ENCODE assay signal across 22 mouse cellular contexts in genomic region chr4:133112175-133112838, GRCm38 (mm10). TPM values are rescaled to one million over a fixed set of nuclear protein-coding genes. Genes with fewer than 3 reads are reported as not detected.
DNase-seq lines count a peak whose midpoint lies in the region; ATAC-seq and TF ChIP-seq lines count a peak whose summit lies in the region.
"Had no signal": no experiment of that assay in that cellular context is flagged by ENCODE, and none has a peak within 500 bp of the region (broad histone marks: within the 10 kb centered on the region; RNA-seq: fewer than 3 reads in every experiment).

No protein-coding gene starts in this region.

- no peaks in the 10 kb centered on the region for H3K36me3 ChIP-seq in midbrain, embryonic 11.5 days (ENCODE audit: control insufficient read depth, insufficient read depth, low read length)
- H3K36me3 ChIP-seq in midbrain, embryonic 16.5 days (ENCODE audit: control insufficient read depth, insufficient read depth, low read length): no peaks in the 10 kb centered on the region
- H3K36me3 ChIP-seq in embryonic facial prominence, embryonic 14.5 days (ENCODE audit: control insufficient read depth, insufficient read depth, low read length): no peaks in the 10 kb centered on the region
- H3K36me3 ChIP-seq in myocyte (ENCODE audit: control insufficient read depth, insufficient read depth): no peaks in the 10 kb centered on the region
- H3K36me3 ChIP-seq: midbrain, embryonic 15.5 days; stomach, embryonic 15.5 days had no signal

- WGBS in midbrain, embryonic 11.5 days: 81% methylated on average over 13 of the region's 13 CpGs
- 76% methylated on average over 13 of the region's 13 CpGs for WGBS in midbrain, embryonic 16.5 days
- 24% methylated on average over 13 of the region's 13 CpGs for WGBS in embryonic facial prominence, embryonic 14.5 days

- H3K9ac ChIP-seq in midbrain, embryonic 11.5 days (ENCODE audit: low read length): no peak overlapping the region
- H3K9ac ChIP-seq in midbrain, embryonic 16.5 days (ENCODE audit: low read depth, low read length): no peak overlapping the region
- no peak overlapping the region for H3K9ac ChIP-seq in embryonic facial prominence, embryonic 14.5 days (ENCODE audit: low read depth, low read length)
- H3K9ac ChIP-seq: midbrain, embryonic 15.5 days; stomach, embryonic 15.5 days had no signal

- TF ChIP-seq CTCF in gastrocnemius, adult 2 months (IDR thresholded peaks at IDR 0.05): no peak

- intact Hi-C loops in gastrocnemius, adult 2 months (cut with DNase I): no loop called here
- intact Hi-C loops in gastrocnemius, postnatal 36 days (cut with DNase I): no loop called here

- no peaks in the 10 kb centered on the region for H3K27me3 ChIP-seq in midbrain, embryonic 11.5 days (ENCODE audit: control insufficient read depth, insufficient read depth, low read length)
- H3K27me3 ChIP-seq in midbrain, embryonic 16.5 days (ENCODE audit: control insufficient read depth, insufficient read depth, low read depth, low read length): no peaks in the 10 kb centered on the region
- no peaks in the 10 kb centered on the region for H3K27me3 ChIP-seq in embryonic facial prominence, embryonic 14.5 days (replicated peaks; ENCODE audit: control insufficient read depth, insufficient read depth, low read length)
- H3K27me3 ChIP-seq in myocyte (ENCODE audit: control insufficient read depth, insufficient read depth, insufficient read length): no peaks in the 10 kb centered on the region
- H3K27me3 ChIP-seq: midbrain, embryonic 15.5 days; stomach, embryonic 15.5 days had no signal

- no peak for TF ChIP-seq POLR2A in myocyte (IDR thresholded peaks at IDR 0.05; ENCODE audit: insufficient read length, low read depth)

- DNase-seq in gastrocnemius, adult 2 months: no peak
- no peak for DNase-seq in gastrocnemius, postnatal 36 days
- DNase-seq in midbrain, embryonic 11.5 days (ENCODE audit: low spot score, missing footprints): peak; percentile 80
- DNase-seq in embryonic facial prominence, embryonic 14.5 days (ENCODE audit: low spot score): peak; percentile 76
- no peak for DNase-seq in neural tube, embryonic 10.5 days (ENCODE audit: extremely low spot score, low spot score)
- no peak for DNase-seq in adrenal gland, adult 18-20 months (ENCODE audit: low spot score in 2 of 2)
- DNase-seq: cerebellum, postnatal 25 days; gastrocnemius, postnatal 25 days; kidney, adult 11 months; kidney, postnatal 25 days; layer of hippocampus, adult 9-11 months; lung, adult 2 months; right cerebral cortex, adult 18-20 months; spleen, adult 18-20 months; thymus, postnatal 14 days had no signal

- H3ac ChIP-seq in myocyte (ENCODE audit: control insufficient read depth, insufficient read length): no peak overlapping the region

- H3K4me2 ChIP-seq in midbrain, embryonic 11.5 days: no peak overlapping the region
- no peak overlapping the region for H3K4me2 ChIP-seq in midbrain, embryonic 16.5 days (ENCODE audit: low read length)
- no peak overlapping the region for H3K4me2 ChIP-seq in embryonic facial prominence, embryonic 14.5 days (ENCODE audit: low read depth, low read length)
- H3K4me2 ChIP-seq in myocyte (ENCODE audit: low read depth): peak overlapping the region; percentile 54
- H3K4me2 ChIP-seq: heart, embryonic 11.5 days; liver, embryonic 11.5 days; midbrain, embryonic 15.5 days; stomach, embryonic 15.5 days had no signal

- no peak overlapping the region for H3K4me3 ChIP-seq in gastrocnemius, adult 2 months
- no peak overlapping the region for H3K4me3 ChIP-seq in midbrain, embryonic 11.5 days (ENCODE audit: low read depth, low read length)
- no peak overlapping the region for H3K4me3 ChIP-seq in midbrain, embryonic 16.5 days (ENCODE audit: low read depth, low read length)
- no peak overlapping the region for H3K4me3 ChIP-seq in embryonic facial prominence, embryonic 14.5 days (ENCODE audit: low read depth, low read length)
- H3K4me3 ChIP-seq in myocyte: no peak overlapping the region
- H3K4me3 ChIP-seq: midbrain, embryonic 15.5 days; stomach, embryonic 15.5 days had no signal

- H3K9me3 ChIP-seq in midbrain, embryonic 11.5 days (ENCODE audit: control insufficient read depth, low read length): no peaks in the 10 kb centered on the region
- no peaks in the 10 kb centered on the region for H3K9me3 ChIP-seq in midbrain, embryonic 16.5 days (replicated peaks; ENCODE audit: control insufficient read depth, low read length, poor library complexity, severe bottlenecking)
- no peaks in the 10 kb centered on the region for H3K9me3 ChIP-seq in embryonic facial prominence, embryonic 14.5 days (ENCODE audit: control insufficient read depth, low read length)
- H3K9me3 ChIP-seq: midbrain, embryonic 15.5 days; stomach, embryonic 15.5 days had no signal

- no peaks in the 10 kb centered on the region for H3K79me2 ChIP-seq in myocyte (ENCODE audit: control insufficient read depth, insufficient read depth)

- peaks cover 1% of the 10 kb centered on the region; the same call in 1 of the 2 replicates for H3K4me1 ChIP-seq in midbrain, embryonic 11.5 days (ENCODE audit: control insufficient read depth, insufficient read depth, low read length)
- H3K4me1 ChIP-seq in midbrain, embryonic 16.5 days (ENCODE audit: control insufficient read depth, insufficient read depth, low read length): peaks cover 6% of the 10 kb centered on the region
- peaks cover 37% of the 10 kb centered on the region for H3K4me1 ChIP-seq in embryonic facial prominence, embryonic 14.5 days (ENCODE audit: control insufficient read depth, insufficient read depth, low read length)

- peak overlapping the region; percentile 2 for H3K27ac ChIP-seq in gastrocnemius, adult 2 months
- H3K27ac ChIP-seq in midbrain, embryonic 11.5 days (ENCODE audit: low read depth, low read length): no peak overlapping the region
- H3K27ac ChIP-seq in midbrain, embryonic 16.5 days (ENCODE audit: low read length): no peak overlapping the region
- 0 out of 2 replicates have a peak overlapping the region, but pooled peaks have one; percentile 39 for H3K27ac ChIP-seq in embryonic facial prominence, embryonic 14.5 days (replicated peaks; ENCODE audit: low read depth, low read length)
- H3K27ac ChIP-seq: hindbrain, postnatal 0 days; midbrain, embryonic 15.5 days had no signal

- no peak for ATAC-seq in midbrain, embryonic 11.5 days (ENCODE audit: low FRiP score)
- no peak for ATAC-seq in midbrain, embryonic 16.5 days
- peak; percentile 53 for ATAC-seq in embryonic facial prominence, embryonic 14.5 days (ENCODE audit: low read depth)
- ATAC-seq: hindbrain, postnatal 0 days; midbrain, embryonic 15.5 days had no signal

TF ChIP-seq in myocyte, 11 proteins besides CTCF, POLR2A, EP300 and RAD21:
- TF ChIP-seq USF1 (IDR thresholded peaks at IDR 0.05; ENCODE audit: low read depth) (no peak), SRF (IDR thresholded peaks at IDR 0.05; ENCODE audit: control insufficient read depth, insufficient read length, low read depth) (no peak), TCF3 (IDR thresholded peaks at IDR 0.05; ENCODE audit: insufficient read length, low read depth) (peak; percentile 72), REST (IDR thresholded peaks at IDR 0.05; ENCODE audit: insufficient read depth, insufficient read length) (no peak), MYOG (IDR thresholded peaks at IDR 0.05; ENCODE audit: control insufficient read depth in 1 of 3, insufficient read depth in 1 of 3, insufficient read length in 2 of 3, low read depth in 2 of 3) (peak in 2 of 3 experiments; percentile 83 to 94), TCF12 (IDR thresholded peaks at IDR 0.05; ENCODE audit: insufficient read depth, poor library complexity, severe bottlenecking) (peak; percentile 75), E2F4 (IDR thresholded peaks at IDR 0.05; ENCODE audit: insufficient read depth) (no peak), MYOD1 (IDR thresholded peaks at IDR 0.05; ENCODE audit: control insufficient read depth in 1 of 3, insufficient read length in 2 of 3, low read depth in 2 of 3) (peak; percentile 36 to 95 (median 89)), MAX (IDR thresholded peaks at IDR 0.05; ENCODE audit: low read depth) (no peak), CEBPB (IDR thresholded peaks at IDR 0.05; ENCODE audit: insufficient read depth, poor library complexity, severe bottlenecking) (peak; percentile 71), POLR2AphosphoS2 (IDR thresholded peaks at IDR 0.05; ENCODE audit: insufficient read length, low read depth) (no peak)

RNA-seq across cellular contexts. Expression of gene Wasf2, which starts 18.0 kb away (rescaled TPM):
- total RNA-seq in gastrocnemius, adult 2 months (2021): 10 to 100 TPM; 34.9 to 35.6 TPM
- total RNA-seq in gastrocnemius, postnatal 36 days (2021): 10 to 100 TPM; 31.1 to 31.8 TPM
- polyA plus RNA-seq in midbrain, embryonic 11.5 days (2014; fragmentation: Nextera tagmentation; extraction: Ambion mirVana): 38.3 and 40.1 TPM in 2 replicates
- 20.1 and 27.1 TPM in 2 replicates for polyA plus RNA-seq in midbrain, embryonic 16.5 days (2015; fragmentation: Nextera tagmentation; extraction: Ambion mirVana)
- polyA plus RNA-seq in embryonic facial prominence, embryonic 14.5 days (2014; fragmentation: Nextera tagmentation; extraction: Ambion mirVana): 83.4 and 92.4 TPM in 2 replicates
- polyA plus RNA-seq in myocyte (2012; fragmentation: generic; extraction: Trizol): 62.0 TPM
- 100 to 1,000 TPM in 1 of 2 experiments, 10 to 100 TPM in 1; 97.5 to 102 TPM for total RNA-seq in adrenal gland, adult 18-20 months (2021)

Comparison
In these comparisons a context has a peak if more than half of its experiments do, and no peak if none do; other contexts are left out.
1. DNase-seq: peak in midbrain, embryonic 11.5 days (single experiment) and embryonic facial prominence, embryonic 14.5 days (single experiment); none in gastrocnemius, adult 2 months (single experiment), gastrocnemius, postnatal 36 days (0 of 2), neural tube, embryonic 10.5 days (single experiment) and adrenal gland, adult 18-20 months (0 of 2).
2. H3K27ac ChIP-seq: peak in gastrocnemius, adult 2 months (single experiment) and embryonic facial prominence, embryonic 14.5 days (single experiment); none in midbrain, embryonic 11.5 days (single experiment) and midbrain, embryonic 16.5 days (single experiment).